Mouse (Mus musculus) embryonic stem cell, embryonic (primary cell): ENCODE data around the gene Apobr.

Experiments
- CTCF ChIA-PET, 4 experiments: fragments of 300-600 bp in 2 of 4; fragments of 350-600 bp in 2 of 4; sonication (Branson Sonifier 250); formaldehyde crosslinking; loops; one replicate each; lab custom pipeline; 2022; ENCODE audit warnings: inconsistent platforms in 2 of 4; lab: Charles Lee
- POLR2A ChIA-PET, 4 experiments: fragments of 300-600 bp in 2 of 4; fragments of 350-600 bp in 2 of 4; sonication (Branson Sonifier 250); formaldehyde crosslinking; loops; one replicate each; lab custom pipeline; 2022; ENCODE audit warnings: antibody characterized with exemption in 4 of 4, inconsistent platforms in 1 of 4; lab: Charles Lee

Apobr gene

DNA sequence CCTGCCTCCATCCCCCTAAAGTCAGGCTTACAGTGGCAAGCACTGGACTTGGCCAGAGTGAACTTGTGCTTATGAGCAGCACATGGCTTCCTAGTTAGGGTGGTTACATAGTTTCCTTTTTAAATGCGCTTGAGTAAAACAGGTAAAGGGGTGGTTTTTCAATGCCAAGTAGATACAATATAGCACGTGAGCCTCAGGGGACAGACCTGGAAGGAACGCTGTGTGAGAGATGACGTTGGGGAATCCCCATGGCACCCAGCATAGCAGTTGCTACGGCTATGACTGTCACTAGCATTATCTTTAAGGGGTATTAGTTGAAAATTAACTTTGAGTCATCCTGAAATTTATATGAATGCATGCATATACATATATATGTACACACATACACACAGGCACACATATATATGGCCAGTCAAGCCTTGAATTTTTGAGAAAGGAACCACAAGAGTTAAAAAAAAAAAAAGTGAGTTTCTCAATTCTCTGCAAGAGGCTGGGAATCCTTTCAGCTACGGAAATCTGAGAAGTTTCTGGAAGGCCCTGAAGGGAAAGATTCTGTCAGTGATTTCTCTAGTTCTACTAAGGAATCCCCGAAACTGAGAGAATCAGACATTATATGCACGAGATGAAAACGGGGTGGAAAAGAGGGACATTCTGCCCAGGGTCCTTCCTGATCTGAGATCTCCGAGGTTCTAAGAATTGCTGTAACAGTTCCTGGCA lies 35.0 kb downstream of the Apobr start:
- ChIA-PET CTCF (no interaction called here), POLR2A (interaction anchor here in 1 of 4 experiments (1.4 kb wide), 1 partner anchor 54 kb away, joined by 3 read pairs; no protein-coding TSS in a partner anchor)

DNA sequence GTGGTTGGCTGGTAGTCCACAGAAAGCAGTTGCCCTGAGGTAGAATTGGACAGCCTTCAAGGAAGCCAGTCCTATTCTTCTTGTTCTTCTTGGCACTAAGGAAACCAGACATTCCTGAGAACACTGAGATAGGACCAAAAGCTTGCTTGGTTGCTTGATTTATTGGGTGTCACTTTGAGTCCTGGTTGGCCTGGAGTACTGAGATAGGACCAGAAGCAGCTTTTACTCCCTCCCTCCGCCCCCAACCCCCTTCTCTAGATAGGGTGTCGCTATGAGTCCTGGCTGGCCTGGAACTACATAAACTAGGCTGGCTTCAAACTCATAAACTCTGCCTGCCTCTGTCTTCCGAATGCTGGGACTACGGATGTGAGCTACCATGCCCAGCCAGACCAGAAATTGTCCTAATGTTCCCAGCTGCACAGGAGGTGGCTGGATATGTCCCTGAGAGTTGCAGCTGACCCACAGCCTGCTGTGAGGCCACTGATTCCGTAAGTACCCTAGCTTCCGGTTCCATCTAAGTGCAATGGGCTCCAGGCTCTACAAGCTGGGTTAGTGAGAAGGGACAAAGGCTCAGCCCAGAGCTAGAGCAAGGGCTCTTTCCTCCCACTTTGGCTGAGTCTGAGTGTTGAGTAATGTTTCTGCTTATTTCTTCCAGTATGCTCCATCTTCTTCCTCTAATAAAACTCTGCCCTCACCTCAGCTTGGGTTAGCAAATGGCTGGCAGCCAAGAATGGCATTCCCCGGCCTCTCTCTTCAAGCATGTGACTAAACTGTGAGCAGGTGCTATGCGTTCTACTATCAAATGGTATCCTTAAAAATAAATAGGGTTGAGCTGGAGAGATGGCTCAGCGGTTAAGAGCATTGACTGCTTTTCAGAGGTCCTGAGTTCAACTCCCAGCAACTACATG lies 37.0 kb downstream of the Apobr start:
- CTCF ChIA-PET = interaction anchor here in 2 of 4 experiments (0.6 to 1.3 kb wide), 3 partner anchors 33 to 34 kb away, joined by 3 to 4 read pairs (median 4); no protein-coding TSS in a partner anchor
- POLR2A ChIA-PET = interaction anchor here (0.6 to 6.3 kb wide), 29 partner anchors 12 to 1161 kb away, joined by 3 to 50 read pairs (median 4); partner anchors contain the start of genes Apobr (in 2 of the 4) and Eif3c (in 1 of the 4)

DNA sequence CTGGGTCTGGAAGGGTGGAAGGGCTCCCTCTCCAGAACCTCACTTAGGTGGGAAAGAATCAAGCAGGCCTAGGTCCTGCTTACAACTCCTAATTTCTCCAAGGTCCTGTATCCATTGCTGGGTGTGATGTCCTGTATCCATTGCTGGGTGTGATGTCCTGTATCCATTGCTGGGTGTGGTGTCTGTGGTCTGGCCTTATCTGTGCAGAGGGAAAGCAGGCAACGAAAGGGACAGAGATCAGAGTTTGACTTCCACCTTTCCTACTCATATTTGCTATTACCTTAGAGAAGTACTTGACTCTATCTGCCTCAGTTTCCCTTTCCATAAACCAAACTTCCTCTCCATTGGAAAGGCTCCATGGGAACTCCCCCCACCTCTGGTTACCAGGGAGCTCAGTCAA lies 38.6 kb downstream of the Apobr start:
- POLR2A ChIA-PET = interaction anchor here in 3 of 4 experiments (0.6 to 6.3 kb wide), 20 partner anchors 9 to 467 kb away, joined by 3 to 50 read pairs (median 10); partner anchors contain the start of gene Apobr (in 1 of the 3)

DNA sequence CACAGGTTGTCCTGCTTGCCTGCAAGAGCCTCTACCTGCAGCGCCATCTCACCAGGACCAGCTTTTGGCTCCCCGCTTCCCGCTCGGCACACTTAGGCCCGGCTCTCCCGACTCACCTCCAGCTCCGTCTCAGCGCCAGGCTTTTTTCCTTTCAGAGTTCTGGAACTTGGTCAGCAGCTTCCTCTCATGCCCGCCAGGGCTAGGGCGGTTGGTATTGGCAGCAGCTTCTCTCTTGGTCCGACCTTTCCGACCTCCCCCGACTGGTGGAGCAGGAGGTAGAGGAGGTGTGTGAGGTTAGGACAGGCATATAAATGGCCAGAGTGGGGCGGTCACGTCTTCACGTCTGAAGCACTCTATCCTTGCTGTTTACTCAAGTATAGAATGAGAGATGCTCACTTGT lies 40.0 kb downstream of the Apobr start:
- POLR2A ChIA-PET = interaction anchor here (0.6 to 6.3 kb wide), 72 partner anchors 9 to 721 kb away, joined by 3 to 50 read pairs (median 5); partner anchors contain the start of genes Sgf29 (in 3 of the 4), Apobr (in 2 of the 4), Cln3 (in 1 of the 4) and Eif3c (in 1 of the 4)
- CTCF ChIA-PET = interaction anchor here (0.6 to 1.8 kb wide), 15 partner anchors 8 to 248 kb away, joined by 3 to 7 read pairs (median 3); partner anchors contain the start of gene Spns1 (in 1 of the 4)

More for the DNA sequence above, 38.6 kb downstream of the Apobr start:
- CTCF ChIA-PET = no interaction called here

DNA sequence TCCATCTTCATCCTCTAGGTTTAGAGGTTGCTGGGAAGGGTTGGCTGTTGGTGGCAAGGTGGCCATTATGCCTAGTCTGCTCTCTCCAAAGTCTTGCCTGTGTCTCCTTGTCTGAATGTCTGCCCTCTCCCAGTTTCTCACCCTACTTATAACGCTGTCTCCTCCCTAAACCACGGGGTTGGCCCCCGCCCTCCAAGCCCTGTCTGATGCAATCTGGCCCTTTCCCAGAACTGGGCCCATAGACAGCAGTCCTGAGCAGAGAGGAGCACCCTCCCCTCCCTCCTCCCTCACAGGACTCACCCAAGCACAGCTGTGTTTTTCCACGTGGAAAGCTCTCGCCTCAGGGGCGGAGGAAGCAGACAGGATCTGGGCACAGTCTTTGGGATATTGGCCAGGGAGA lies 40.6 kb downstream of the Apobr start:
- POLR2A ChIA-PET = interaction anchor here (0.6 to 6.3 kb wide), 67 partner anchors 8 to 721 kb away, joined by 3 to 50 read pairs (median 4); partner anchors contain the start of genes Apobr (in 3 of the 4), Sgf29 (in 3 of the 4), Cln3 (in 2 of the 4) and Eif3c (in 2 of the 4)
- CTCF ChIA-PET = interaction anchor here in 3 of 4 experiments (0.9 to 1.8 kb wide), 8 partner anchors 8 to 248 kb away, joined by 3 to 6 read pairs (median 3); partner anchors contain the start of gene Spns1 (in 1 of the 3)

DNA sequence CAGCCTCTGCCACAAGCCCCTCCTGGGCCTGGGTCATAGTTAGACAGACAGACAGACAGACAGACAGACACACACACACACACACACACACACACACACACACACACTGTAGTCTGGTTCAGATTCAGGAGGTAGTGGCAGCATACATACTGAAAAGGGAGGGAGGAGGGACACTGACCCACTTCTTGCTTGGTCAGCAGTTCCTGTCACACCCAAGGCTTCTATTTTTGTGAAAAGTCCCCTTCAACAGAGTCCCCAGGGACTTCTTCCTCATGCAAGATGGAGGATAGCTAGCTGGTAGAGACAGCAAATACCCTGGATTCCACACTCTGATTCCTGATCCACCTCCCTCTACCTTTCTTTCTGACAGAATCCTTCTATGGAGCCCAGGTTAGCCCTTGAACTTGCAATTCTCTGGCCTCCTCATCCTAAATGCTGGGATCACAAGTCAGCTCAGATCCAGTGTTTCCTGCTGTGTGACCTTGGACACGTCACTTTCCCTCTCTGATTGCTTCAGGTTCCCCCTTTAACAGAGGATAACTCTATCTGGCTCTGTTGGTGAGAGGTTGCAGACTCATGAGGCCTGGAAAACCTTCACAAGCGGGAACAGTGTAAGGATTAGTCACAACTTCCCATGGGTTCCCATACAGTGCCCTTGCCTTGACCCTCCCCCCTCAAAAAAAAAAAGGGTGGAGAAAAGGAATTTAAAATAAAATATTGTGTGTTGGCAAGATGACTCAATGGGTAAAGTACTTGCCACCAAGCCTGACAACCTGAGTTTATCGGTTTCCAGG lies 41.3 kb downstream of the Apobr start:
- CTCF ChIA-PET = interaction anchor here (0.8 to 1.8 kb wide), 5 partner anchors 9 to 50 kb away, joined by 3 to 11 read pairs (median 4); no protein-coding TSS in a partner anchor
- POLR2A ChIA-PET = interaction anchor here (0.6 to 6.3 kb wide), 50 partner anchors 8 to 391 kb away, joined by 3 to 50 read pairs (median 5); partner anchors contain the start of genes Apobr (in 3 of the 4), Sgf29 (in 3 of the 4), Cln3 (in 2 of the 4) and Eif3c (in 2 of the 4)

DNA sequence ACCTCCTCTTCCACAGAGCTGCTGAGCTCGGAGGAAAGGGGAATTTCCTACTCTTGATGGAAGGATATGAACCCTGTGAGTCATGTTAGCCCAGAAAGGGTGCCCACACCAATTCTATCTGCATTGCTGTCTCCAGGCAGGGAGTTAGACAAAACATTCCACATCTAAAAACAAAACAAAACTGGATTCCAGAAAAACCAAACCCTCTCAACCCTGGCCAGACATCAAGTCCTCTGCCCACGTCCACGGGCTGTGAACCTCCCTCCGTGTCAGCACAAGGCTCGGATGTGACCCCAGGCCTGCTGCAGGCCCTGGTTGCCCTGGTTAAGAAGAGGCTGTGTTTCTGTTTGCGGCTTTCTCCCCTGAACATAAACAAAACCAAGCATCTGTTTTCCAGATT lies 43.4 kb downstream of the Apobr start:
- CTCF ChIA-PET = no interaction called here

DNA sequence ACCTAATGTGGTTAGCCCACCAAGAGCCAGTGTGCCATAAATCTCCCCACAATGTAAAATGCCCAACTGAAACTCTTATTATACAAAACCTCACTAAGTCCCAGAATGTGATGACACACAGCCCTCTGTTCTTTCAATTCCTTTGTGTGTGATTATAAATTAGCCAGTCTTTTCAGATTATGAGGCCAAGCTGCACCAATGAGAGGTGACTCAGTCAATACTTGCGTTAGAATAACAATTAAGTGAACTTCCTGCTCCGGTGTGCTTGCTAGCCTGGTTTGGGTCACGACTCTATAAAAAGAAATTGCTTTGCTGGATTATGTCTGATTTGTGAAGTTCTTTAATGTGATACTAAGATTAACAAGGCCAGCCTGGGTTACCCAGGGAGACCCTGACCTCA lies 45.2 kb downstream of the Apobr start:
- ChIA-PET CTCF (no interaction called here), POLR2A (interaction anchor here in 2 of 4 experiments (0.6 to 1.3 kb wide), 2 partner anchors 15 to 75 kb away, joined by 3 read pairs; no protein-coding TSS in a partner anchor)

More for the DNA sequence above, 43.4 kb downstream of the Apobr start:
- POLR2A ChIA-PET = interaction anchor here in 2 of 4 experiments (0.8 to 1.8 kb wide), 3 partner anchors 22 to 44 kb away, joined by 3 to 6 read pairs (median 5); partner anchors contain the start of gene Apobr (in 1 of the 2)

DNA sequence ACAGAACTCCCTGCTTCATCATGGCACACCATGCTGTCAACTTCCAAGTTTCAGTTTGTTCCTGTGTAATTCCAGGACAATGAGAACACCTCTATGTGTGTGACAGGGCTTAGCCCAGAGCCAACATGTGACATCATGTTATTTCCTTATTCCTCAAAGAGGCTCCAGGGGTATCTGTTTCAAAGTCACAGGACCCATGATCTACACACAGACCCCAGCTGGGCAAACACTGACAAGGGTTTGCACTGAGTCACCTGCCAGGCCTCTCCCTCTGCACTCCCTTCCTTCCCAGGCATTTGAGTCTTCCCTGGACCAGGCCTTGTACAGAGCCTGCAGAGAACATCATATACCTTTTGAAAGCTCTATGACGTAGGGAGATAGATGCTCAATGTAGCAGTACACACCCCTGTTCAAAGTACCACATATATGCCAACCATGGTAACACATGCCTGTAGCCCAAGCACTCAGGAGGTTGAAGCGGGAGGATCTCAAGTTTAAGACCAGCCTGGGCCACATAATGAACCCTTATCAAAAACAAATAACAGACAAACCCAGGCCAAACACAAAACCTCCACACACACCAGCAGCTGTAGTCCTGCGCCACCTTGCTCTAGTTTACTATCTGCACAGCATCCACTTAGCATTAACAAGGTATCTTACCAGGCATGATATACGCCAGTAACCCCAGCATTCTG lies 46.2 kb downstream of the Apobr start, which contains the start of gene Nupr1:
TSS of gene Nupr1 (minus strand) at position 38 of the 695 bp plus-strand sequence.
- ChIA-PET CTCF (no interaction called here), POLR2A (interaction anchor here in 1 of 4 experiments (2.6 kb wide), 1 partner anchor 47 kb away, joined by 18 read pairs; the partner anchor contains the start of gene Apobr)

DNA sequence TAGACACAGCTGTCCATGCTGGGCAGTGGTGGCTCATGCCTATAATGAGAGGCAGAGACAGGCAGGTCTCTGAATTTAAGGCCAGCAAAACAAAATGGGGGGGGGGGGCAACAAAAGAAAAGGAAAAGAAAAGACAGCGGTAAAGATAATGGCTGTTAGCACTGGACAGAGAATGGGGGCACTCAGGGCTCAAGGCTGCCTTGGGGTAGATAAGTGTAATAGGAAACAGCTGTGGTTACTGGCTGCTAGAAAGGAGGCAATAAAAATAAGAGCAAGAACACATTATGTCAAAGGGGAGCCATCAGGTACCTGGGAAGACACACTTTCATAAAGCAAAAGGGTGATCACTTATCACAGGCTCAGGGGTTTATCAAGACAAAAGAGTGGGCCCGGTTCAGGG lies 47.7 kb downstream of the Apobr start:
- CTCF ChIA-PET = interaction anchor here in 3 of 4 experiments (0.6 to 1.1 kb wide), 3 partner anchors 8 to 45 kb away, joined by 3 to 6 read pairs (median 4); no protein-coding TSS in a partner anchor

DNA sequence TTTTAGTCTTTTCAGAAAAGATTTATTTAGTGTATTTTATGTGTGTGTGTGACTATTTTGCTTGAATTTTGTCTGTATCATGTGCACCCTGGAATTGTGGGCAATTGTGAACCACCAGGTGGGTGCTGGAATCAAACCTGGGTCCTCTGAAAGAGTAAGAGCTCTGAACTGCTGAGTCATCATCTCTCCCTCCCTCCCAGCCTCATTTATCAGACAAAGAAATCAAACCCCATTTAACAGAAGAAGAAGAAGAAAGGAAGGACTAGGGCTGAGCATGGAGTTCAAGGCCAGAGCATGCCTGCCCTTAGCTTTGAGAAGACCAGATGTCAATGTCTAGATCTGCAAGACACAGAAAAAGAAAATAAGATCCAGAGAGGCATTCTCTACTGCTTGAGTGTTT lies 50.6 kb downstream of the Apobr start:
- ChIA-PET POLR2A (interaction anchor here (0.5 to 4.3 kb wide), 23 partner anchors 10 to 69 kb away, joined by 3 to 21 read pairs (median 3); partner anchors contain the start of genes Apobr (in 2 of the 4), Cln3 (in 1 of the 4) and Sgf29 (in 1 of the 4)), CTCF (interaction anchor here in 3 of 4 experiments (0.6 to 4.9 kb wide), 11 partner anchors 9 to 350 kb away, joined by 3 to 34 read pairs (median 4); no protein-coding TSS in a partner anchor)

More for the DNA sequence above, 47.7 kb downstream of the Apobr start:
- POLR2A ChIA-PET = interaction anchor here in 3 of 4 experiments (0.6 to 4.3 kb wide), 21 partner anchors 8 to 469 kb away, joined by 3 to 21 read pairs (median 3); partner anchors contain the start of genes Apobr (in 1 of the 3), Coro1a (in 1 of the 3) and Eif3c (in 1 of the 3)

DNA sequence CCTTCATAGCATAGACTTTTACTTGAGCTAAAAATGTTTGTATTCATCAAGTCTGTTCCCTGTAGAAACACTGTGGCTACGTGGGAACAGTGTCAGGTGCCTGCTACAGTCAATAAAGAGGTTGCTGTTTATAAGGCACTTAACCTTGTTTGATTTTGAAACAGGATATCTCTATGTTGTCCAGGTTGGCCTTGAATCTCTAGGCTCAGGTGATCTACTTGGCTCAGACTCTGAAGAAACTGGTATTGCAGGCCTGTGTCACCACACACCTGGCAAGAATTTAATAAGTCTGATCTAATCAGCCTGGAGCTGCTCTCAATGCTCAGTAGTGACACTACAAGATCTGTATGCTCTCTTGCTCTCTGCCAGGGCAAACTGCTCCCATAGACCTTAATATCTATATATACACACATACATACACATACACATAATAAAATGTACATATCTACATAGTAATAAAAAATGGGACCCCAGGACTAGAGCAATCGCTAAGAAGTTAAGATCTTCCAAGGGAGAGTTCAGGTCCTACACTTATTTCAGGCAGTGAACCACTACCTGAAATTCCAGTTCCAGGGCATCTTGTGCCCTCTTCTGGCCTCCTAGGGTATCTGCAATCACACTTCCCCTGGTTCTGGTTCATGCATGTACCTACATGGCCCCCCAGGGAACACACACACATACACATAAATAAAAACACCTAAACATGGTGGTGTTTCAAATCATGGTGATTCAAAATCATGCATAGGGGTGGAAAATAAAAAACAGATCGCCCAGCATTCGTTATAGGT lies 52.2 kb downstream of the Apobr start:
- ChIA-PET CTCF (interaction anchor here in 2 of 4 experiments (0.7 to 4.9 kb wide), 6 partner anchors 12 to 99 kb away, joined by 3 to 34 read pairs (median 5); no protein-coding TSS in a partner anchor), POLR2A (interaction anchor here in 3 of 4 experiments (1.2 to 4.3 kb wide), 9 partner anchors 11 to 57 kb away, joined by 3 to 21 read pairs (median 5); partner anchors contain the start of genes Apobr (in 1 of the 3), Cln3 (in 1 of the 3) and Sgf29 (in 1 of the 3))
